8 mouse cellular contexts compared by ENCODE assay signal in the genomic region with DNA sequence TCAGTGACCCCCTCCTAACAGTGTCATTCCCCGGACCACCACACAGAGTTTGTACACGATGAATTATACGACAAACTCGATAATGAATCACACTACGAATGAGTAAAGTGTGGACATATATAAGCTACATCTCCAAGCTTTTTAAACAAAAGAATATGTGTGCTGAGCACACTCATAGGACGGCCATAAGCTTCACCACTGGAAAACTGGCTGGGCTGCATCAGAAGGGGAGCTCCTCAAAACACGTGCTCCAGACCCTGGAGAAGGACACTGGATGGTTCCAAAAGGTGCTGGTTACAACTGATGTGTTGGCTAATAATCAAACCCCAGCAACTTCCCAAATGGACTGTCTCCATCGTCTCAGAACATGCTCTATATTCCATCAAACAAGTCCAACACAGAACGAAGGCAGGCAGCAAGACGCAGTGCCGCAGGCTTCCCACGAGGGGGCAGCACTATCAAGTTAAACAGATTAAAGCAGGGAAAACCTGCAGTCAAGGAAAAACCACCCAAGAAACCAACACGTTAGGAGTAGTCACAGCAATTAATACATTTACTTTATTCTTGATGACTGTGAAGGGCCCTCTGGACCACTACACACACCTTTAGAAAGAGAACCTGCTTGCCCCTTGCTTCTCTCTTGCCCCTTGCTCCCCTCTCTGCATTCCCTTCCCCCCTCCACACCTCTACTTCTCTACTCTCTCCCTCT. TPM values are rescaled to one million over a fixed set of nuclear protein-coding genes. Genes with fewer than 3 reads are reported as not detected.
DNase-seq lines count a peak whose midpoint lies in the region; ATAC-seq and TF ChIP-seq lines count a peak whose summit lies in the region.

No protein-coding gene starts in this region.

- intact Hi-C loops in gastrocnemius, postnatal 36 days (cut with DNase I): loop anchor here (1.0 kb wide), 1 partner anchor 168 kb away; no protein-coding TSS in a partner anchor

- no peak overlapping the region for H3K4me2 ChIP-seq in liver, embryonic 14.5 days (ENCODE audit: low read depth)
- H3K4me2 ChIP-seq in neural tube, embryonic 13.5 days: no peak overlapping the region

- H3K36me3 ChIP-seq in liver, embryonic 14.5 days (replicated peaks; ENCODE audit: control insufficient read depth, insufficient read depth, low read depth): no peaks in the 10 kb centered on the region; the same call in 1 of the 2 replicates
- H3K36me3 ChIP-seq in neural tube, embryonic 13.5 days: peaks cover 9% of the 10 kb centered on the region; the same call in 1 of the 2 replicates

- no peaks in the 10 kb centered on the region for H3K27me3 ChIP-seq in liver, embryonic 14.5 days (ENCODE audit: control insufficient read depth, insufficient read depth, low read length)
- H3K27me3 ChIP-seq in neural tube, embryonic 13.5 days: no peaks in the 10 kb centered on the region

- DNase-seq in 3T3-L1 (ENCODE audit: low read depth, low spot score) (peak; percentile 87), adipocyte (ENCODE audit: low spot score) (peak; percentile 87)
- peak; percentile 57 to 71 for DNase-seq in gastrocnemius, postnatal 36 days
- DNase-seq in kidney, postnatal 25 days: peak; percentile 69 to 82
- peak; percentile 22 to 29 (median 24) for DNase-seq in liver, embryonic 14.5 days (ENCODE audit: low read depth in 3 of 3, low spot score in 3 of 3)
- peak; percentile 89 for DNase-seq in testis, postnatal 10 days (ENCODE audit: low spot score)

- TF ChIP-seq POLR2A in cortical plate, adult 2 months (IDR thresholded peaks at IDR 0.05; ENCODE audit: extremely low read depth, insufficient read depth, low read length): no peak

- no peak for TF ChIP-seq EP300 in liver, embryonic 14.5 days (IDR thresholded peaks at IDR 0.05; ENCODE audit: low read depth)

- no peak overlapping the region for H3K9ac ChIP-seq in liver, embryonic 14.5 days (replicated peaks)
- H3K9ac ChIP-seq in neural tube, embryonic 13.5 days: no peak overlapping the region

- ATAC-seq in liver, embryonic 14.5 days (ENCODE audit: insufficient read depth): peak; percentile 31; the same call in 1 of the 2 replicates
- ATAC-seq in neural tube, embryonic 13.5 days (ENCODE audit: low read depth): 0 out of 2 replicates have a peak, but pooled peaks have one; percentile 64

- TF ChIP-seq CTCF in cortical plate, adult 2 months (IDR thresholded peaks at IDR 0.05; ENCODE audit: extremely low read depth, insufficient read depth, low read length): peak; percentile 93
- TF ChIP-seq CTCF in liver, embryonic 14.5 days (IDR thresholded peaks at IDR 0.05; ENCODE audit: low read depth): peak; percentile 88

- no peaks in the 10 kb centered on the region for H3K9me3 ChIP-seq in liver, embryonic 14.5 days (ENCODE audit: control insufficient read depth, low read length)
- H3K9me3 ChIP-seq in neural tube, embryonic 13.5 days: no peaks in the 10 kb centered on the region

- peaks cover 3% of the 10 kb centered on the region for H3K4me1 ChIP-seq in cortical plate, adult 2 months (ENCODE audit: control insufficient read depth, insufficient read depth, low read length)
- no peaks in the 10 kb centered on the region for H3K4me1 ChIP-seq in liver, embryonic 14.5 days (replicated peaks; ENCODE audit: control insufficient read depth in 2 of 2, insufficient read depth in 2 of 2, low read length in 1 of 2)
- H3K4me1 ChIP-seq in neural tube, embryonic 13.5 days (replicated peaks): no peaks in the 10 kb centered on the region

- no peak overlapping the region for H3K27ac ChIP-seq in cortical plate, adult 2 months (ENCODE audit: insufficient read depth, low read length)
- H3K27ac ChIP-seq in liver, embryonic 14.5 days: no peak overlapping the region
- H3K27ac ChIP-seq in neural tube, embryonic 13.5 days (replicated peaks): no peak overlapping the region

- no peak overlapping the region for H3K4me3 ChIP-seq in cortical plate, adult 2 months (ENCODE audit: insufficient read depth, low read length)
- H3K4me3 ChIP-seq in liver, embryonic 14.5 days (ENCODE audit: insufficient read depth in 1 of 2, low read depth in 2 of 2, low read length in 2 of 2): no peak overlapping the region
- no peak overlapping the region for H3K4me3 ChIP-seq in neural tube, embryonic 13.5 days

- WGBS in liver, embryonic 14.5 days (ENCODE audit: insufficient replicate concordance): 52% methylated on average over 13 of the region's 13 CpGs
- 55% methylated on average over 13 of the region's 13 CpGs for WGBS in neural tube, embryonic 13.5 days

RNA-seq across cellular contexts. Expression of a gene that starts 30.5 kb away (rescaled TPM):
- 35.3 and 37.7 TPM in 2 replicates for polyA plus RNA-seq in cortical plate, adult 2 months (2012; rRNA removed)
- total RNA-seq in gastrocnemius, postnatal 36 days (2021): 10 to 100 TPM; 14.5 to 15.0 TPM
- polyA plus RNA-seq in liver, embryonic 14.5 days (2012; rRNA removed): 2.3 and 4.7 TPM in 2 replicates
- polyA plus RNA-seq in liver, embryonic 14.5 days (2014; fragmentation: Nextera tagmentation; extraction: Ambion mirVana): 13.3 and 13.7 TPM in 2 replicates
- polyA plus RNA-seq in neural tube, embryonic 13.5 days (2015; fragmentation: Nextera tagmentation; extraction: Ambion mirVana): 44.1 and 47.8 TPM in 2 replicates

RNA-seq across cellular contexts. Expression of a gene that starts 37.5 kb away (rescaled TPM):
- polyA plus RNA-seq in cortical plate, adult 2 months (2012; rRNA removed): 0.67 and 0.96 TPM in 2 replicates
- 1 to 10 TPM; 2.4 to 3.2 TPM for total RNA-seq in gastrocnemius, postnatal 36 days (2021)
- 0.04 TPM in 1 of 2 replicates, not detected in the other for polyA plus RNA-seq in liver, embryonic 14.5 days (2012; rRNA removed)
- not detected in 2 replicates for polyA plus RNA-seq in liver, embryonic 14.5 days (2014; fragmentation: Nextera tagmentation; extraction: Ambion mirVana)
- 0.43 and 0.66 TPM in 2 replicates for polyA plus RNA-seq in neural tube, embryonic 13.5 days (2015; fragmentation: Nextera tagmentation; extraction: Ambion mirVana)

Comparison
In these comparisons a context has a peak if more than half of its experiments do, and no peak if none do; other contexts are left out.
1. DNase-seq: peak in every context shown above with its lines; median percentile 89 in testis, postnatal 10 days; 87 in 3T3-L1; 87 in adipocyte; 76 in kidney, postnatal 25 days; 64 in gastrocnemius, postnatal 36 days; 24 in liver, embryonic 14.5 days.